Mouse (Mus musculus): ENCODE data around the gene Crip1.
"Not testable (repeated sequence)": the region's sequence is repeated elsewhere in the genome, so short reads cannot be mapped to it uniquely, and the experiment has no call there.

The Crip1 gene

GRCm38 (mm10) chr12:113184945-113185344 is 38.8 kb downstream of the Crip1 start:
- DNase-seq (ENCODE audit: low spot score in 2 of 2), result no peak

GRCm38 (mm10) chr12:113185442-113186291 is 39.6 kb downstream of the Crip1 start, which contains the start of gene Tmem121:
Gene Tmem121 (plus strand): TSS chr12:113185930.
- DNase-seq (ENCODE audit: low spot score in 2 of 2), result no peak

GRCm38 (mm10) chr12:113186326-113187010 is 40.4 kb downstream of the Crip1 start:
- DNase-seq (ENCODE audit: low spot score in 2 of 2), result no peak

- DNase-seq (ENCODE audit: low spot score in 2 of 2), result no peak
These were observed 40.9 kb downstream of the Crip1 start for GRCm38 (mm10) chr12:113187011-113187375.

- DNase-seq (ENCODE audit: low spot score in 2 of 2), result peak; percentile 93 to 94
These were observed 41.6 kb downstream of the Crip1 start for GRCm38 (mm10) chr12:113187584-113188295.

GRCm38 (mm10) chr12:113188349-113189055 is 42.4 kb downstream of the Crip1 start:
- no peak for DNase-seq (ENCODE audit: low spot score in 2 of 2)

- no peak for DNase-seq (ENCODE audit: low spot score in 2 of 2)
These were observed 47.3 kb downstream of the Crip1 start for GRCm38 (mm10) chr12:113193423-113193822.

- not testable (repeated sequence) for DNase-seq (ENCODE audit: low spot score in 2 of 2)
These were observed 53.0 kb downstream of the Crip1 start for GRCm38 (mm10) chr12:113199132-113199531.

- no peak for DNase-seq (ENCODE audit: low spot score in 2 of 2)
These were observed 55.2 kb downstream of the Crip1 start for GRCm38 (mm10) chr12:113201301-113201700.

- no peak for DNase-seq (ENCODE audit: low spot score in 2 of 2)
These were observed 55.9 kb downstream of the Crip1 start for GRCm38 (mm10) chr12:113202008-113202407.
